Mouse (Mus musculus) central nervous system, embryonic 14 days (tissue): ENCODE results near the gene Ccdc17. TPM values are rescaled to one million over a fixed set of nuclear protein-coding genes. Genes with fewer than 3 reads are reported as not detected.

ENCODE experiments used
- polyA plus RNA-seq: library from polyadenylated mRNA; depleted of rRNA; stranded (reverse); fragments of >200 nt; gene quantifications from 2 replicates; pipeline ENCODE4 v1.2.3, GENCODE M21; 2012; rRNA removed

Ccdc17 gene
- 4.4 and 5.0 TPM in 2 replicates for polyA plus RNA-seq

GRCm38 (mm10) chr4:116596379-116596778 is at the start of gene Ccdc17:
Gene Ccdc17 (plus strand): TSS chr4:116596654.

GRCm38 (mm10) chr4:116555413-116556300 is 40.8 kb upstream of the Ccdc17 start, which contains the start of gene Tmem69:
Gene Tmem69 (minus strand): TSS chr4:116555936.

GRCm38 (mm10) chr4:116557306-116558121 is 38.9 kb upstream of the Ccdc17 start, which contains the start of gene Gpbp1l1:
Gene Gpbp1l1 (plus strand): TSS chr4:116557658.

DNA sequence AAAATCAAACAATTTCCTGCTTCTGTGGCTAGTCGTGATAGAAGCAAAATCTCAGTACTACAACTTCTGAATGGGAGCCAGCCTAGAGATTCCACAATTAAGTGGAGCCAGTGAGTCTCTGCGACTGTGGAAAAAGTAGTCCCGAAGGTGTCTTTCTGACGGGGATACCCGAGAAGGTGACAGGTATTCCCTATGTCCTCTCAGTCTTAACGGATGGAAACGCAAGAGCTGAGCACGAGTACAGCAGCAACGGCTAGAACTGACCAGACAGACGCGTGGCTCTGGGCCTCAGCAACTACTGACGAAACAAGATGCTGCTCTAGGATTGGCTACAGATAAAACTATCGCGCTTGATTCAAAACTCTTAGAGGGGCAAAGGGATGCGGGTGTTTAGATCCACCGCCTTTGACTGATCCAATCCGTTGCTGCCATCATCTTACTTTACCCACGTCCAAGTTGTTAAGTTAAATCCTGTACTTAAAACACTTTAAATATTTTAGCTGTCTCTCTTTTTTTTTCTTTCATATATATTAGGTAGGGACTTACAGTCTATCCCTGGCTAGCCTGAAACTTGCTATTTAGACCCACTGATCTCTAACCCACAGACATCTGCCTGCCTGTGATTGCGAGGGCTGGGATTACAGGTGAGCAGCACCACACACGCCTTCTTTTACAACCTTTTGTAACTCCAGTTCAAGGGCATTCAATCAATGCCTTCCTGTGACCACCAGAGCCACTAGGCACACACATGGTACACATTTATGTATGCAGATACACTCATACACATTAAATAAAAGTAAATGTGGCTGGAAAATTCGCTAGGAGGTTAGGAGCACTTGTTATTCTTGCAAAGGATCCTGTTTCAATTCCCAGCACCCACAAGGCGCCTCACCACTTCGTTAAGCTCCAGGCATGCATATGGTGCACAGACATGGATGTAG is 31.5 kb downstream of the Ccdc17 start, which contains the start of gene Nasp:
TSS of gene Nasp (minus strand) at position 220 of the 941 bp plus-strand sequence.

Other genes with a start within 250 kb of the Ccdc17 start
- gene Mast2, start 132.5 kb upstream of the Ccdc17 start, polyA plus RNA-seq: 112 and 116 TPM in 2 replicates
- gene Ipp, start 89.1 kb upstream of the Ccdc17 start, polyA plus RNA-seq: 6.9 and 7.8 TPM in 2 replicates
- 13.7 and 14.0 TPM in 2 replicates for gene Tmem69, start 40.7 kb upstream of the Ccdc17 start, polyA plus RNA-seq
- gene Gpbp1l1, start 39.0 kb upstream of the Ccdc17 start, polyA plus RNA-seq: 37.1 and 38.9 TPM in 2 replicates
- 159 and 176 TPM in 2 replicates for gene Nasp, start 31.3 kb downstream of the Ccdc17 start, polyA plus RNA-seq
- 627 and 659 TPM in 2 replicates for gene Akr1a1, start 55.0 kb downstream of the Ccdc17 start, polyA plus RNA-seq
- 249 and 273 TPM in 2 replicates for gene Prdx1, start 88.9 kb downstream of the Ccdc17 start, polyA plus RNA-seq
- gene Mmachc, start 111.8 kb downstream of the Ccdc17 start, polyA plus RNA-seq: 21.2 and 24.2 TPM in 2 replicates
- 38.7 and 43.2 TPM in 2 replicates for gene Ccdc163, start 111.9 kb downstream of the Ccdc17 start, polyA plus RNA-seq
- 4.9 and 5.1 TPM in 2 replicates for gene Tesk2, start 124.3 kb downstream of the Ccdc17 start, polyA plus RNA-seq
- 36.1 and 39.4 TPM in 2 replicates for gene Toe1, start 211.0 kb downstream of the Ccdc17 start, polyA plus RNA-seq
- gene Mutyh, start 211.1 kb downstream of the Ccdc17 start, polyA plus RNA-seq: 20.2 and 20.6 TPM in 2 replicates
- 0.49 and 0.50 TPM in 2 replicates for gene Hpdl, start 225.1 kb downstream of the Ccdc17 start, polyA plus RNA-seq